Mouse (Mus musculus) hindbrain, embryonic 11.5 days (tissue): Measurements from ENCODE around the gene Tm7sf2. TPM values are rescaled to one million over a fixed set of nuclear protein-coding genes. Genes with fewer than 3 reads are reported as not detected.

ENCODE experiments used
- ATAC-seq: fragments of 200-750 bp; cut with Nextera tagmentation; 2 replicates; pipeline ENCODE4 v1.8.0; 2017; ENCODE audit warnings: mild to moderate bottlenecking, moderate TSS enrichment, moderate library complexity; ENCODE audit not compliant: low FRiP score
- DNase-seq: peaks from one replicate; pipeline ENCODE4 v3.0.0-alpha.2; 2015; ENCODE audit warnings: low spot score
- H3K27ac ChIP-seq: fragments of 300-500 bp; sonication (generic); 2 replicates; pipeline ENCODE4 v1.5.1; 2014; ENCODE audit warnings: mild to moderate bottlenecking, low read depth, low read length
- H3K27me3 ChIP-seq: fragments of 300-500 bp; sonication (generic); 2 replicates; pipeline ENCODE4 v1.6.1; 2014; ENCODE audit warnings: mild to moderate bottlenecking, low read length, moderate library complexity, mixed read lengths; ENCODE audit not compliant: control insufficient read depth, insufficient read depth
- H3K36me3 ChIP-seq: fragments of 300-500 bp; sonication (generic); 2 replicates; pipeline ENCODE4 v1.6.1; 2014; ENCODE audit warnings: mild to moderate bottlenecking, low read length, moderate library complexity, mixed read lengths; ENCODE audit not compliant: control insufficient read depth, insufficient read depth
- H3K4me1 ChIP-seq: fragments of 300-500 bp; sonication (generic); replicated peaks from 2 replicates; pipeline ENCODE4 v1.6.1; 2014; ENCODE audit warnings: low read length, mixed read lengths; ENCODE audit not compliant: control insufficient read depth, insufficient read depth
- H3K4me2 ChIP-seq: fragments of 300-500 bp; sonication (generic); replicated peaks from 2 replicates; pipeline ENCODE4 v1.6.1; 2014; ENCODE audit warnings: mild to moderate bottlenecking, low read depth, low read length
- H3K4me3 ChIP-seq: fragments of 300-500 bp; sonication (generic); 2 replicates; pipeline ENCODE4 v1.5.1; 2014; ENCODE audit warnings: low read depth, low read length
- H3K9ac ChIP-seq: fragments of 300-500 bp; sonication (generic); 2 replicates; pipeline ENCODE4 v1.6.1; 2014; ENCODE audit warnings: low read depth, low read length
- H3K9me3 ChIP-seq: fragments of 300-500 bp; sonication (generic); 2 replicates; pipeline ENCODE4 v1.6.1; 2016; ENCODE audit warnings: low read length; ENCODE audit not compliant: control insufficient read depth
- WGBS: fragments of 180-500 bp; shearing (Covaris S2); extraction: QIAGEN DNeasy Blood & Tissue Kit; methylation state at CpG from one replicate; pipeline ENCODE4 v1.1.7; 2014; 5-methylcytosine and 5-hydroxymethylcytosine counted together
- polyA plus RNA-seq: library from polyadenylated mRNA; unstranded; fragments of >200 nt; fragmentation: Nextera tagmentation; extraction: Ambion mirVana; gene quantifications from 2 replicates; pipeline ENCODE4 v1.2.1, GENCODE M21; 2014

Tm7sf2 gene
- polyA plus RNA-seq, 1 experiment from 2014 or later, result 36.0 TPM

DNA sequence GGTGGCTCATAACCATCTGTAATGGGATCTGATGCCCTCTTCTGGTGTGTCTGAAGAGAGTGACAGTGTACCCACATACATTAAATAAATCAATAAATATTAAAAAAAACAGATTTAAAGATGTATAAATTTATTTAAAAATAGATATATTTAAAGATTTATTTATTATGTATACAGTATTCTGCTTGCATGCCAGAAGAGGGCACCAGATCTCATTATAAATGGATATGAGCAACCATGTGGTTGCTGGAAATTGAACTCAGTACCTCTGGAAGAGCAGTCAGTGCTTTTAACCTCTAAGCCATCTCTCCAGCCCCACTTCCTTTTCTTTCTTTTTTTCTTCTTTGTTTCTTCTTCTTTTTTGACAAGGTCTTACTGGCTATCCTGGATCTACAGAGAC lies 28.2 kb downstream of the Tm7sf2 start:
- Histone ChIP-seq H3K27me3 (no peaks in the 10 kb centered on the region), H3K27ac (no peak overlapping the region), H3K9me3 (no peaks in the 10 kb centered on the region), H3K4me1 (no peaks in the 10 kb centered on the region; the same call in 1 of the 2 replicates), H3K36me3 (no peaks in the 10 kb centered on the region), H3K4me3 (no peak overlapping the region), H3K4me2 (no peak overlapping the region), H3K9ac (no peak overlapping the region)
- ATAC-seq (no peak), DNase-seq (no peak)

DNA sequence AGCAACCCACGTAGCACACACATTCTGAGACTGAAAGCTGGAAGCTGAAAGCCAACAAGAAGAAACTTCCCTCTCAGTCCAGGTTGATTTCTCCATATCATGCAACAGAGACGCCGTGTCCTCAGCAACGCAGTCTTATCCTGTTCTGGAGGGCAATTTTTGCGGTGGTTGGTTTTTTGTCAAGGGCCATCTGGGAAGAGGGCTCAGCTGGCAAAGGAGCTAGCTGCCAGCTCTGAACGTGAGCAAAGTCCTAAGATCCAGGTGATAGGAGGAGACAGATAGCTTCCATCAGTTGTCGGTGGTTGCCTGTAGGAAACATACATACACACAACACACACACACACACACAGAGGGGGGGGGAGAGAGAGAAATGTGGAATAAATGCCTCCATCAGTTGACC lies 29.8 kb downstream of the Tm7sf2 start:
- H3K9ac ChIP-seq, result no peak overlapping the region
- H3K4me3 ChIP-seq, result no peak overlapping the region
- DNase-seq (no peak), ATAC-seq (no peak)
- H3K4me2 ChIP-seq, result no peak overlapping the region
- no peaks in the 10 kb centered on the region for H3K9me3 ChIP-seq
- WGBS, result 88% methylated on average over 7 of the region's 7 CpGs
- H3K4me1 ChIP-seq, result no peaks in the 10 kb centered on the region
- no peak overlapping the region for H3K27ac ChIP-seq
- no peaks in the 10 kb centered on the region for H3K27me3 ChIP-seq
- no peaks in the 10 kb centered on the region for H3K36me3 ChIP-seq

DNA sequence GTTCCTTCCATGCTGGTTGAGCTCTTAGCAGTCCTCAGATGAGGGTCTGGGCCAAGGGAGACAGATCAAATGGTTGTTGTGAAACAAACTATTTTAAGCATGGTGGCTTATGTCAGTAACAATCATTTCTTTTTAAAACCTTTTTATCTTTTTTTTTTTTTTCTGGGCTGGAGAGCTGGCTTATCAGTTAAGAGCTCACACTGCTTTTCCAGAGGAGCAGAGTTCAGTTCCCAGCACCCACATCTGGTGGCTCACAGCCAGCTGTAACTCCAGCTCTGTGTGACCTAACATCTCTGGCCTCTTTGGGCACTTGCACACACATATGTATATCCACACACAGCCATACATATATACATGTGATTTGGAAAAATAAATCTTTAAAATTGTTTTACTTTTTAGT lies 30.5 kb downstream of the Tm7sf2 start:
- Histone ChIP-seq H3K9ac (no peak overlapping the region), H3K4me2 (no peak overlapping the region), H3K36me3 (no peaks in the 10 kb centered on the region), H3K27me3 (no peaks in the 10 kb centered on the region), H3K4me1 (no peaks in the 10 kb centered on the region), H3K27ac (no peak overlapping the region), H3K9me3 (no peaks in the 10 kb centered on the region), H3K4me3 (no peak overlapping the region)
- DNase-seq (no peak), ATAC-seq (no peak)

DNA sequence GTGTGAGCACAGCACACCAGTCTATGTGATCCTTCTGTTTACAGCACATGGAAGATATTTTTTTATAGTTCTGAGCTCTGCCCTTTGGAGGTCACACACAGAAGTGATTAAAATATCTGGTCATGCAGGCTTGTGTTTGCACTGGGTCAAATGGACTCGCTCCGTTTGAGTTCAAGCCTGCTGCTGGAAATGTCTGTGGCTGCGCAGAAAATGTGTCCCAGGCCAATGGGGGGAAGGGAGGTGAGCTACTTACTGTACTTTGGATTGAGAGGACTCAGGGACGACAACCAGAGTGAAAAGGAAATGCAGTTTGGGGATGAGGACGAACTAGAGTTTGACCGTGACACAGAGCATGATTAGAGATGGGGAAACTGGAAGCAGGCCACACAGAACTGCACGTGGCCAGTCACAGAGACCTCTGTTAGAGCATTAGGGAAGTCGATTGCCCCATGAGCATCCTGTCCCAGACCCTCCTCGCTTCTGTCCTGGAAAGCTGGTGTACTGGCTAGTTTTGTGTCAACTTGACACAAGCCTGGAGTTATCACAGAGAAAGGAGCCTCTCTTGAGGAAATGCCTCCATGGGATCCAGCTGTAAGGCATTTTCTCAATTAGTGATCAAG lies 32.1 kb downstream of the Tm7sf2 start:
- Histone ChIP-seq H3K4me3 (no peak overlapping the region), H3K9ac (no peak overlapping the region), H3K9me3 (no peaks in the 10 kb centered on the region), H3K27me3 (no peaks in the 10 kb centered on the region), H3K27ac (no peak overlapping the region), H3K4me1 (no peaks in the 10 kb centered on the region), H3K4me2 (no peak overlapping the region), H3K36me3 (no peaks in the 10 kb centered on the region)
- DNase-seq, result no peak
- no peak for ATAC-seq
- WGBS, result 79% methylated on average over 9 of the region's 9 CpGs

DNA sequence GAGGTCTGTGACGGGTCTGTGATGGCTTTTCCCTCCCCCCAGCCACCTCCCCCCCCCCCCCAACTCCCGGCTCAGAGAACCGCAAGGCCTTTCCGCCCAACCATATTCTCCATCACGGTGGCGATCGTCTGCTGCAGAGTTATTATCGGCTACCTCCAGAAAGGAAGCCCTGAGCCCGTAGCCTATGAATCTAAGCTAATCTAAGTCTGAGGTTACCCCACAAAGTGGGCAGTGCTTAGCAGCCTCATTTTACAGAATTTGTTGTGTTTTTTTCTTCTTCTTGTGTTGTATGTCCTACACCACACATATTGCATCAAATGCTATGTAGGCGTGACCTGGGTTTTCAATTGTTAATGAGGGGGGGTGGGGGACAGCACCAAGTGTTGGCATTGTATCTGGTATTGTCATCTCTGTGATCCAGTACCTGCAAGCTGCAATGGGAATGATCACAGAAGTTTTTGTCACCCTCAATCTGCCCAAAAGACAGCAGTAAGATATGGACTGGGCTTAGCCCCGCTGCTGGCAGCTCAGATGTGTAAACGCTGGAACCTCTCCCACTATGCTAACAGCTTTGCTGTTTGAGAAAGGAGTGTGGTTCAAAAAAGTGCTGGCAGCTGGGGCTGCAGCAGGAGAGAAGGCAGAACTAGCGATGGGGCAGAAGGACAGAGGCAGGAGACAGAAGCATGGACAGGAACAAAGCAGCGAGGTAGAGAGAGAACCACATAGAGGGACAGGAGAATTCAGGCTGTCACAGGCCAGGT lies 37.5 kb downstream of the Tm7sf2 start:
- WGBS, result 77% methylated on average over 14 of the region's 14 CpGs
- Histone ChIP-seq H3K9me3 (no peaks in the 10 kb centered on the region), H3K27ac (no peak overlapping the region), H3K4me1 (no peaks in the 10 kb centered on the region), H3K4me3 (no peak overlapping the region), H3K4me2 (no peak overlapping the region), H3K36me3 (no peaks in the 10 kb centered on the region), H3K27me3 (no peaks in the 10 kb centered on the region), H3K9ac (no peak overlapping the region)
- no peak for DNase-seq
- ATAC-seq, result no peak

DNA sequence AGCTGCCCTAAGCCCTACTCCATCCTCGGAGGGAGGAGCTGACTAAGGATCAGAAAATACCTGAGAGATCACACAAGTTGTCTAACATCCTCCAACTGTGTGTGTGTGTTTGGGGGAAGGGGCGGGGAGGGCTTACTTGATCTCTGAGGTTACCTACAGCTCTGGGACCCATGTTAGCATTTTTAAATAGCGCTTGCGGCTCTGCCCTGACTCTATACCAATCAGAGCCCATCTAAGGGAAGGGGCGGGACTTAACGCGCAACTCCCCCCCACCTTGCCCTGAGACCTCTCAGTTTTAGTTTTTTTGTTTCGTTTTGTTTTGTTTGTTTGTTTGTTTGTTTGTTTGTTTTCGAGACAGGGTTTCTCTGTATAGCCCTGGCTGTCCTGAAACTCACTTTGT lies 38.7 kb downstream of the Tm7sf2 start:
- no peak overlapping the region for H3K4me2 ChIP-seq
- H3K9me3 ChIP-seq, result no peaks in the 10 kb centered on the region
- ATAC-seq (no peak), DNase-seq (no peak)
- WGBS, result 76% methylated on average over 9 of the region's 9 CpGs
- H3K36me3 ChIP-seq, result no peaks in the 10 kb centered on the region
- H3K27ac ChIP-seq, result no peak overlapping the region
- no peaks in the 10 kb centered on the region for H3K27me3 ChIP-seq
- no peaks in the 10 kb centered on the region for H3K4me1 ChIP-seq
- H3K9ac ChIP-seq, result no peak overlapping the region
- no peak overlapping the region for H3K4me3 ChIP-seq

DNA sequence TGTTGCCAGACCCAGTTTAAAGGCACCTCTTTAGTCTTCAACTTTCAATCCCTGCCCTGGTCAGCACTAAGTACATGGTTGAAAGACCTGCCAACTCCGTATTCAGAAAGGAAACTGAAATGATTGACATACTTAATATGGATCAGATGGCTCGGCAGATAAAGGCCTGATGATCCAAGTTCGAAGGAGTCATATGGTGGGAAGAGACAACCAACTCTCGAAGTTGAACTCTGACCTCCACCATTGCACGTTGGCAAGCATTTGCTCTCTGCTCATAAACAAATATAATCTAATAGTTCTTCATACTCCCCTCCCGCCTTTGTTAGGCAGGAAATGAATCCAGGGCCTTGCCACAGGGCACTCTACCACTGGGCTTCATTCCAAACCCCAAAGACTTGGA lies 39.2 kb downstream of the Tm7sf2 start:
- no peak for ATAC-seq
- no peaks in the 10 kb centered on the region for H3K4me1 ChIP-seq
- H3K9ac ChIP-seq, result no peak overlapping the region
- H3K4me2 ChIP-seq, result no peak overlapping the region
- H3K4me3 ChIP-seq, result no peak overlapping the region
- no peaks in the 10 kb centered on the region for H3K36me3 ChIP-seq
- no peaks in the 10 kb centered on the region for H3K9me3 ChIP-seq
- DNase-seq, result no peak
- H3K27me3 ChIP-seq, result no peaks in the 10 kb centered on the region
- 91% methylated on average over 6 of the region's 6 CpGs for WGBS
- no peak overlapping the region for H3K27ac ChIP-seq

DNA sequence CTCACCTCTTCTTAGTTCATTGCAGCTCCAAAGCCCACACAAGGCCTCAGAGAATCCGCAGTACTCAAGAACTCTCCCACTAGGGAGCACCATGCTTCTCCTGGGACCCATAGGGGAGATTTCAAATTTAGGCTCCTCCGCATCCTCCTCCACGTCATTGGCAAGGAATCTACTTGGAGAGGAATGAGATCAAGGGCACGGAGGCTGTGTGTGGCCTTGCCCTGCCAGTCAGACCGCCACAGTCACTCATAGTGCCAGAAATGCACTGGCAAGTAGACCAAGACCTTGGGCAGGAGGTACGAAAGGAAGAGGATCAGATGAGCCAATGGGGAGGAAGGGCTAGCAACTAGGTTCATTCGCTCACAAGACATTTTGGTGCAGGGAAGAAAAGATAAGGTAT lies 44.2 kb downstream of the Tm7sf2 start:
- Histone ChIP-seq H3K4me3 (no peak overlapping the region), H3K9me3 (no peaks in the 10 kb centered on the region), H3K9ac (no peak overlapping the region), H3K4me2 (no peak overlapping the region), H3K36me3 (no peaks in the 10 kb centered on the region), H3K27ac (no peak overlapping the region), H3K4me1 (no peaks in the 10 kb centered on the region), H3K27me3 (no peaks in the 10 kb centered on the region)
- ATAC-seq (no peak), DNase-seq (no peak)
- WGBS, result 86% methylated on average over 7 of the region's 7 CpGs

DNA sequence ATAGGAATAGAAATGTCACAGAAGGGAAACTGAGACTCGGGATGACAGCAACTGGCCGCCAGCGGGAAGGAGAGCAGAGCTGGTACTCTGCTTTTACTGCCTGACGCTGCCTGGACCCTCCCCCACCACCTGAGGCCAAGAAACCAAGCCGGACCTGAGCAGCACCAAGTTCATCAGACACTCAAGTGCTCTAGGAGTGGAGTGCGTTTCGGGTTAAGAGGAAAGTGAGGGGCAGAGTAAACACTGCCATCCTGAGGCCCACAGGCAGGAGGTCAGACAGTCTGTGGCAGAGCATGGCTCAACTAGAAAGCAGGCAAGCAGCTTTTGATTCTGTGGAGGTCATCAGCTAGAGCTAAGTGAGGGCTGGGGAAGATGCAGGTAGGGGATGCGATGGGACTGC lies 45.1 kb downstream of the Tm7sf2 start:
- Histone ChIP-seq H3K27me3 (no peaks in the 10 kb centered on the region), H3K4me3 (no peak overlapping the region), H3K4me1 (no peaks in the 10 kb centered on the region), H3K9ac (no peak overlapping the region), H3K27ac (no peak overlapping the region), H3K4me2 (no peak overlapping the region), H3K36me3 (no peaks in the 10 kb centered on the region), H3K9me3 (no peaks in the 10 kb centered on the region)
- ATAC-seq (no peak), DNase-seq (no peak)
- 68% methylated on average over 8 of the region's 8 CpGs for WGBS
